Mouse (Mus musculus) thymus, adult 18-20 months (tissue): ENCODE results near the gene D5Ertd579e.

Experiments
- DNase-seq, 2 experiments: peaks; one replicate each; pipeline ENCODE4 v3.0.0; 2022; ENCODE audit warnings: mixed read lengths in 2 of 2

Gene D5Ertd579e

DNA sequence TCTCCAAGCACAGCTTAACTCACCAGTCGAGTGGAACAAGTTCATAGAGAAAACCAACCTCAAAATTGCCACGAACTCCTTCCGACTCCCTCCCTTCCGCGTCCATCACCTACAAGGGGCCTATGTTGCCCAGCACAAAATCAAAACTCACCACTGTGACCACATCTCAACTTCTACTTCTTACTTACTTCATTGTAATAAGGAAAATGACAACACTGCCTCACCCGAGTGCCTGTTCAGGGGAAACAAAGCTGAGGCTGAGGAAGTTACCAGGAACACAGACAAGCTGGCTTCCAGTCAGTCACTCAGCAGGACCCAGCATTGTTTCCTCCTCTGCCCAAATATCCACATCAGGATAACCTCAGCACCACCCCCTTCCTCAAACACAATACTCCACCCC lies 132.1 kb downstream of the D5Ertd579e start:
- no peak for DNase-seq

DNA sequence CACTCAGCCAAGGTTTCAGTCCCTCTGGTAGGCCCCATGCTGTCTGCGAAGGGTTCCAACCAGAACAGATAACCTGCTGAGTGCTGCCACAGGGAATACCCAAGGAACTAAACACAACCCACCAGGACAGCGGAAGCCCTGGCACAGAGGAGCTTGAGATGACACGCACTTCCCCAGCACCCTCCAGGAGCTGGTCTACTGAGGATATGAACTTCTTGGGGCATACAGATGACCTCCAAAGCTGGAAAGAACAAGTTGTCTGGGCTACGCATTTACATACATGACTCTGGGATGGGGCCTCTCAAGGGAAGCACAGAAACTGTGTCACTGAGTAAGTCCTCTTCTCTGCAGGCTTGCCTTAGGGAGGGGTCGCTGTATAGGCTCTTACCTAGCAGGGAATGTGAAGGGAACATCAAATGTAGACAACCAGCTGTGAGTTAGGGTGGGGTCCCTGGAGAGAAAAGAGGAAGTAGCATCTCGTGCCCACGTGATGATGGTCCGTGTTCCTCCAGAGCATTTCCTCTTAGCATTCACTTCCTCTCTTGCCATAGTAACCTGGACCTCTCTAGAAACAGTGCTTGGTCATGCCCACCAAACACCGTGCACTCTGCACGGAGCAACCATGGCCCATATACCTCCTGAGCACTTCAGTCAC lies 132.9 kb downstream of the D5Ertd579e start:
- DNase-seq: peak in 1 of 2 experiments; percentile 54

DNA sequence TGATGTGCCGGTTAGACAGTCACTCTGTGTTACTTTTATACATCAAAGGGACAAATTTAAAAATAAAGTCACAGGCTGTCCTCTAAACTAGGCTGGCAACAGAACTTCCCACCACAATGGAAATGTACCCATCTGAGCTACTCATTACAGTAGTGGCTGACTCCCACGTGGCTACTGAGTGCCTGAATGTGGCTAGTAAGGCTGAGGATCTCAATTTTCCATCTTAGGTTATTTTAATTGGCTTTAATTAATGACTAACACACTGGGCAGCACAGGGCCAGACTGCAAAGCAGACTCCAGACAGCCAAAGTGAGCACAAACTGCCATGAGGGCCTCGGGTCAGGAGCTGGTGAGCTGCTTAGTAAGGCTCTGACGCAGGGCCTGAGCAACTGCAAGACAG lies 134.3 kb downstream of the D5Ertd579e start:
- no peak for DNase-seq

DNA sequence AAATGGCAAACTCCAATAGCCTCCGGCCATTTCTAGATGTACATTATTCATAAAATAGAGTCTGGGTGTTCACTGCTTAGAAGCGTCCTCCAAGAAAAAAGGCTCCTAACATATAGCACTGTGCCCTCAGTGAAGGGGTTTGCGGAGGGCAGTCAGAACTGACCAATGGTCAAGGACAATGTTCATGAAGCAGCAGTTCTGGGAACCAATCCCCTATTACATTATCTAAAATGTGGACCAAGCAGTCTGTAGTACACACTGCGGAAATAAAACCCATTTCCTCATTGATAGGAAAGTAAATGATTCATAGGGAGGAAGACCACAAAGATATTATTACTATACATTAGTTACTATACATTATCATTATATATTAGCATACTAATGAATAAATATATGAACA lies 135.3 kb downstream of the D5Ertd579e start:
- DNase-seq: no peak

DNA sequence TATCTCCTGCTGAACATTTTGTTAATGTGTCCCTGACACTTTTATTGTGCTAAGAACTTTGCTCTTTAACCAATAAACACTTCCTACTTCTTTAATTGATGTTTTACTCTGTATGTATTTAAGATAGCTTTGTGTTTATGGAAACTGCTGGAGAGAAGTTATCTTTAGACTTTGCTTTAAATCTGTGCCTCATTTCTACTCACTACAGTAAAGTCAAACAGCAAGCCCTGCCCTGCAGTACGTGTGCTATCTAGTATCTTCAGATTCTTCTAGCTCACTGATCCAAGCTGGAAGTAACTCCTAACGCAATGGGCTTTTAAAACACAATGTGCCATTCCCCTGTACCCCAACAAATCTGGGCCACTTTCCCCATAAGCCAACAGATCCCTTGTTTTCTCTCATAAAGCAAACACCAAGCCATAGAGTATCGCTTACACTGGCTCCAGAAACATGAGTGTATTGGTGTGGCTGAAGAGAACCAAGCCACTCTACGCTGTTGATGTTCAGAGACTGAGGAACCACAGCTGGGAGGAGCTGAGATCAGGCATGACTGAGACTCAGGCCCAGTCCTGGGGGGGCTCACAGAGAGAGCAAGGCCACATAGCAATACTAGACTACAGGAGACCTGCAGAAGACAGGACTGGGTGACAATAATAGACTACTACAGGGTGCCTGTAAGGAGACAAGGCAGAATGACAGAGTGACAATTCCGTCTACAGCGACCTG lies 136.2 kb downstream of the D5Ertd579e start:
- DNase-seq: no peak

DNA sequence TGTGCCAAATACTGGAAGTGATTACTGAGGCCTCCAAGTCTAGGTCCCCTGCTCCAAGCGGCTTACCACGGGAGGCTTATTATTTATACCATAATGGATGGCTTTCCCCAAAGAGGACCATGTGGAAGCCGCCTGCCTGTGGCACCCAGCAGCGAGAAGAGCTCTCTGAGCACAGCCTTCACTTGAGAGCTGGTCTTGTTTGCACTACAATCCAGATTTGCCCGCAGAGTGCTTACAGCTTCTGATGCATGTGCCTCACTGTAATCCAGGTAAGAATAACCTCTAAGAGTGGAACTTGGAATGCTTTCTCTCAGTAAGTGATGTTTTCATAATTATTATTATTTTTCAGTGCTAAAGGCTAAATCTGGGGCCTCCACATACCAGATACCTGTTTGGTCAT lies 136.7 kb downstream of the D5Ertd579e start:
- DNase-seq: no peak

DNA sequence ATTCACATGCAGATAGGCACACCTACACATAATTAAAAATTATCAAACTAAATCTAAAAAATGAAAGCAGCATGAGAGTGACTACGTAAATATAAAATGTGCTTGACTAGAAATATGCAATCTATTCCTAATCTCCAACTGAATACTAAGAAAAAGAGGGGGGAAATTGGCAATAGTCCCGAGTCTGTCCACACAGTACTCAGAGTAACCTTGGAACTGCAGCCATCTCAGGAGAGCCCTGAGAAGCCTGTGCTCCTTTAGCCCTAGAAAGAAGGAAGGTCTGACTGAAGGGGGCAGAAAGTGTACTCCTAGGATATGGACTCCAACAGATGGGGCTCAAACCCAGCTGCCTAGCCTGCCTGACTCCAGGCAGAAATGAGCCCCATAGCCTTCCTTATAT lies 137.3 kb downstream of the D5Ertd579e start:
- no peak for DNase-seq

DNA sequence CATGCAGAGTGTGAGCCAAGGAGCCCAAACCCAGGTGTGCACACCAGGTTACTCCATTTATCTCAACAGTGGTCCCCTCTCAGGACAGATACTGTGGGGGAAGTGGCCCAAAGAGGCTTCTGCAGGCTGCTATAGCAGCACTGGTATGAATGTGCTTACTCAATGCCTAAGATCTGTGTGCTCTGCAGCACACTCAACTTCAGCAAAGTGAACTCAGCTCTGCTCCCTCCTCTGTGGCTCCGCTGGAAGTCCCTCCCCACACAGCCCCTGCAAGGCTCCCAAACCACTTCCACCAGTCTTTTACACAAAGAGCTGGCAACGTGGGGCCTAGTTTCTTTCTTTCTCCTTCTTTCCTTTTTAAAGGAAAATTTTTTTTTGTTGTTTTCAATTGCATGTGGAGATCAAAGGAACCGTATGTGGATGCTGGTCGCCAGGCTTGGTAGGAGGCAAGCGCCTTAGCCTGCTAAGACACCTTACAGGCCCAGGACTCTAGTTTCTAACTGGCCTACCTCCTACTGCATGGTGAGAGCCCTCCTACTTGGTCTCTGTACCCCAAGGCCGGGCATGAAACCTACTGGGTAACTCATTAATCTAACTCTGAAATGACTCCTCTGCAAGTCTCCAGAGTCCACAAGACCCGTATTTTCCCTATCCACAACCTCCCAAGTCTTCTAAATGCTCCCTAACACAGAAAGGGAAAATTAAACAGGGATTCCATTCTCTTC lies 138.1 kb downstream of the D5Ertd579e start:
- DNase-seq: peak; percentile 56 to 64

DNA sequence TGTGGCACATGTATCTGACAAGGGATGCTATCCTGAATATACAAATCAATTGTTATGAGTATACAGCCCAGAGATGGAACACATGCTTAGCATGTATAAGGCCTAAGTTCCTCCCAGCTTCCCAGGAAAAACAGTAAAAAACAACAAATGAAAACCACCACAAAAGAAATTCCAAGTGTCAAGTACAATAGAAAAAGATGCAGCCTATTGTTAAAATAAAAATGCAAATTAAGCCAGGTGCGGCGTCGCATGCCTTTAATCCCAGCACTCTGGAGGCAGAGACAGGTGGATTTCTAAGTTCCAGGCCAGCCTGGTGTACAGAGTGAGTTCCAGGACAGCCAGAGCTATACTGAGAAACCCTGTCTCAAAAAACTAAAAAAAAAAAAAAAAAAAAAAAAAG lies 138.9 kb downstream of the D5Ertd579e start:
- no peak for DNase-seq

DNA sequence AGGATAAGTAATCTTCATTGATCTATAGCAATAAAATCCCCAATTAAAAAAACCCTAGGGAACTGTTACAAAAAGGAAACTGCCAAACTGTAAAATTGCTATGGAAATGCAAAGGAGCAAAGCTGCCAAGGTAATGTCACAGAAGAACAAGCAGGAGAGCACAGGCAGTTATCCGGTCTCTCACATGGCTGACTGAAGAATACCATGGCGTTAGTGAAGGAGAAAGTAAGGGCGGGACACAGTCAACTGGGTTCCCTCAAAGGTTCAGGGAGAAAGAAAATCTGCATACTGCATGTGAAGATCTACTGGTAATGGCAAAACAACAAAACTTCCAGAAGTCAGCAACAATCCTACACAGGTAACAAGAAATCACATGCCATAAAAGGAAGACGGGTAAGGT lies 139.5 kb downstream of the D5Ertd579e start:
- DNase-seq: no peak

DNA sequence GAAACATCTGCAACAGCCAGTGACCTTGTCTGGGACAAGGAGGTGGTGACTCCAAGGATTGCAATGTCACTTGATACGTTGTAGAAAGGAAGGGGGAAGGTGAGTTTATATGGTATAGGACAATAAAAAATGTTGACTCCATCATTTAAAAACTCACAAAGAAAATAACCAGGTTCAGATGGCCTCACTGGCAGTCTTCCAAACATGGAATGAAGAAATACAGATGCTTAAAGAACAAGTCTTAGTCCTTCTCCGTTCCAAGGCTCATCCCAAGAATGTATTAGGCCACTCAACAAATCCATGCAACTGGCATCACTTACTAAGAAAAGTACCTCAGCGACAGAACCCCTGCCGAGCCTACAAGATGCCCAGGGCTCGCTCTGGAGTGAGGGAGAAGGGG lies 141.3 kb downstream of the D5Ertd579e start:
- no peak for DNase-seq

DNA sequence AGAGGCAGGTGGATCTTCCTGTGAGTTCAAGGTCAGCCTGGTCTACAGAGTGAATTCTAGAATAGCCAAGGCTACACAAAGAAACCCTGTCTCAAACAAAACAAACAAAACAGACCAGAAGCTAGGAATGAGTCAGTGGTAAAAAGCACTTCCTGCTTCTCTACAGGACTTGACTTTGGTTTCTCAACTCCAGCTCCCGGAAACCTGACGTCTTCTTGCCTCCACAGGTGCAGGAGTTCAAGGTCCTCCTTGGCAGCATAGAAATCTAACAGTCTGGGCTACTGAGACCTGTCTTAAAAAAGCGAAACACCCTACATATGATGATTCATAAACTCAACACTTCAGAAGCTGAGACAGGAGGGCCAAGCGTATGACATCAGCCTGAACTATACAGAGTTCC lies 141.9 kb downstream of the D5Ertd579e start:
- DNase-seq: peak in 1 of 2 experiments; percentile 67

DNA sequence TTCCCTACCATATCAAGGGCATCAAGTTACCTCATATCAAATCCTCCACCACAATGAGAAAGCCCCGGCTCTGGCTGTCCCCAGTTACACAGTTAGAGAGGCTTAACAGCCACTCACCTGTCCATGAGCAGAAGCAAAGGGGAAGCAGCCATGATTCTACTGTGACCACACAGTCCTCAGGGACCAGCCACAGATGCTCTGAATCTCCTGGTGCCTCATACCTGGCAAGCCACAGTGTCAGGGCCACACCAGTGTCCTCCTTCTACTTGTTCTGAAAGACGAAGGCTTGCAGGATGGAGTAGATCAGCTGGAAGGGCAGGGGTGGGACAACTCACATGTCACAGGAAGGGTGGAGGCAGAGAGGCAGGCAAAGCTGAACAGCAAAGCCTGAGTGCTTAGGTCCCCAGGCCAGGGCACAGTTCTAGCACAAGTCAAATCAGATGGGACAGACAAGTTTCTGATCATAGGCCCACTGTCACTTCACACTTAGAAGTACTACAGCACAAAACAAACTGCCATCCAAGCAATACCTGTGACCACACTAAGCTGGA lies 142.7 kb downstream of the D5Ertd579e start:
- DNase-seq: peak; percentile 34 to 39

DNA sequence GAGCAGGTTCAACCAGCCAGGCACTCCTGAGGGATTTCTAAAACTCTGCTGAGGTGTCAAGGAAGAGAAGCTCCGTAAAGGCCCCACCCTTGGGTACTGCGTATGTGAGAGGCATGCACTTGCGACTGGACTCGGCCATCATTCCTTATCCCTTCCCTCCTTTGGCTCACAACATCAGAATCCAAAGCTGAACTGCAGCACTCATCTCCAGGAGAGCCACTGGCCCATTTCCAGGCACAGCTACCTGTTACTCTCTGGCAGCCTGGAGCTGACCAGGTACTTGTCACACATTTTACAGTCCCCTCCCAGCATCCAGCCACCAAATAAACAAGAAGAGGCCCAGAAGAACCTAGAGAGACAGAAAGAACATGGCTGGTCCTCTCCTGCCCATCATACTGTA lies 143.4 kb downstream of the D5Ertd579e start:
- DNase-seq: no peak
